Mouse (Mus musculus): ENCODE data around the gene Zfp710. TPM values are rescaled to one million over a fixed set of nuclear protein-coding genes. Genes with fewer than 3 reads are reported as not detected.

The Zfp710 gene
- polyA plus RNA-seq, 1 experiment from 2014 or later, result 7.3 TPM

DNA sequence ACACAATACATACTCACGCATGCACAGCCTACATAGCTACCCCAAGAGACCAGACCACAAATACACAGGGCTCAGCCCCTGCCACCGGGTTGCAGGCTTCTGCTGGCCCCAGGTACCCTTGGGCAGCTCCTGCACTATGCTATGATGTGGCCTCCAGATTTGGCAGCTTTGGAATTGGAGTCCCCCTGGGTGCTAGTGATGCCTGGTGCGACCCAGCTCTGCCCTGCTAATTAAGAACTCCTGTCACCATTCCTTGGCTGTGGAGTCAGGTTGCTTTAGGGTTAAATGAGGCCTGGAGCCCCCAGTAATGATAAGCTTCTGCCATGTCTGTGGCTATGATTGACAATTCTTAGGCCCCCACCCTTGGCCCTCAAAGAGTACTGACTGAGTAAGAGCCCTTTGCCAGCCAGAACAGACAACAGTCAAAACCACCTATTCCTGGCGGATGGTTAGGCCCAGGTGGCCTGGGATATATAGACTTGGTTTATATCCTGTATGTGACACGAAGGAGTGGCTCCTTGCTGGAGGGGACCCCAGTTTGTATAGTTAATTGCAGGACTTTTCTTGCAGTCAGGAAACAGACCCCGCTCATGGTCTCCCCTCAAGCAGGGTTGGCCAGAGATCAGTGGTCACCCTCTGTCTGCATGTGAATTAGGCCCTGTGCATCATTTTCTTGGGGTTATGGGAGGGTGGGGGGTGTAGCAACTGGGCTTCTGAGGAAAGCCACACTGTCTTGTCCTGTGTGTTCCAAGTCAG lies 52.5 kb downstream of the Zfp710 start:
- DNase-seq (ENCODE audit: low spot score), result no peak

DNA sequence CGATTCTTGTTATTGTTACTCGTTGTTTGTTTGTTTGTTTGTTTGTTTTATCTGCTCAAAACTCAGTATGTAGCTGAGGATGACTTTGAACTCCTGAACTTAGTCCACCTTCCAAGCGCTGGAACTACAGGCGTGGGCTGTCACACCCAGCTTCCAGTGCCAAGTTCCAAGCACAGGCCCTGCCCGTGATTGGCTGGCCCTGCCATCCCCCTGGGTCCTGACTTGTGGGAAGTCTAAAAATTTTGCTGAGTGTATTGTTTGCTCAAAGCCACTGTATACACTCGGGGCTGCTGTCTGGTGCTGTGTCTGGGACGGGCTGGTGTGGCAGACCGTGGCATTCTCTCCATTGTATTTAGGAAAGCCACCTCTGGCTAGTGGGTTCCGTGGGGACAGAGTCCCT lies 53.2 kb downstream of the Zfp710 start:
- DNase-seq (ENCODE audit: low spot score), result no peak

DNA sequence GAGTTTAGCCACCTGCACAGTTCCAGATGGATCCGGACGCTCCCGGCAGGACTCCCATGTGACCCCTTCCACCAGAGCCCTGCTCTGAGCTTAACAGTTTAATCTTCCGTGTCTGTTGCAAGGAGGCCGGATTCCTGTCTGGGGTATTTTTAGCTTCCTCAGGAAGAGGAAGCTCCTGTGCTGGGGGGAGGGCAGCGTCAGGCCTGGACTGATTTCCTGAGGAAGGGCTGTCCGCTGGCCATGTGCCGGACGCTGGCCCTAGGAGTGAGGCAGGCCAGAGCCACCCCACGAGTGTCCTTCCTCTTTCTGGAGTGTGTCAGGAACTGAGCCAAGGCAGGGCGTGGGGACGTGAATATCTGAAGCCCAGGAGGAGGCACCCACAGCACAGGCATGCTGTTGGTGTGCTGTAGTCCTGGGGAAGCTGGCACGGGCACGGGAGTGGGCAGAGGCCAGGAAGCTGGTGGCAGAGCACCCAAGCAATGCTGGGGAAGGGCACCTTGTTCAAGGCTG lies 54.2 kb downstream of the Zfp710 start:
- no peak for DNase-seq (ENCODE audit: low spot score)

DNA sequence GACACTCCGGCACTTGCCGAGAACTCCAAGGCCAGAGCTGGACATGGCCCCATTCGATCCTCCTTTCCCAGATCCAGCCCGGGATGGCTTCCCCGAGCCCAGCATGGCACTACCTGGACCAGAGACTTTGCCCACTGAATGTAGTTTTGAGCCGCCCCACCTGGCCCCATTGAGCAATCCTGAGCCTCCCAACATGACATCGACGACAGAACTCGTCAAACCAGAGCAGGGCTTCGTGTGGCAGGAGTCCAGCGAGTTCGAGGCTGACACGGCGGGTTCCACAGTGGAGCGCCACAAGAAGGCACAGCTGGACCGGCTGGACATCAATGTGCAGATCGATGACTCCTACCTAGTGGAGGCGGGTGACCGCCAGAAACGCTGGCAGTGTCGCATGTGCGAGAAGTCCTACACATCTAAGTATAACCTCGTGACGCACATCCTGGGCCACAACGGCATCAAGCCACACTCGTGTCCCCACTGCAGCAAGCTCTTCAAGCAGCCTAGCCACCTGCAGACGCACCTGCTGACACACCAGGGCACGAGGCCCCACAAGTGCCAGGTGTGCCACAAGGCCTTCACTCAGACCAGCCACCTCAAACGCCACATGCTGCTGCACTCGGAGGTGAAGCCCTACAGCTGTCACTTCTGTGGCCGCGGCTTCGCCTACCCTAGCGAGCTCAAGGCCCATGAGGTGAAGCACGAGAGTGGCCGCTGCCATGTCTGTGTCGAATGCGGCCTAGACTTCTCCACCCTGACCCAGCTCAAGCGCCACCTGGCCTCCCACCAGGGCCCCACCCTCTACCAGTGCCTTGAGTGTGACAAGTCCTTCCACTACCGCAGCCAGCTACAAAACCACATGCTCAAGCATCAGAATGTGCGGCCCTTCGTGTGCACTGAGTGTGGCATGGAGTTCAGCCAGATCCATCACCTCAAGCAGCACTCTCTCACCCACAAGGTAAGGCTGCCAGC lies 57.3 kb downstream of the Zfp710 start:
- no peak for DNase-seq (ENCODE audit: low spot score)

DNA sequence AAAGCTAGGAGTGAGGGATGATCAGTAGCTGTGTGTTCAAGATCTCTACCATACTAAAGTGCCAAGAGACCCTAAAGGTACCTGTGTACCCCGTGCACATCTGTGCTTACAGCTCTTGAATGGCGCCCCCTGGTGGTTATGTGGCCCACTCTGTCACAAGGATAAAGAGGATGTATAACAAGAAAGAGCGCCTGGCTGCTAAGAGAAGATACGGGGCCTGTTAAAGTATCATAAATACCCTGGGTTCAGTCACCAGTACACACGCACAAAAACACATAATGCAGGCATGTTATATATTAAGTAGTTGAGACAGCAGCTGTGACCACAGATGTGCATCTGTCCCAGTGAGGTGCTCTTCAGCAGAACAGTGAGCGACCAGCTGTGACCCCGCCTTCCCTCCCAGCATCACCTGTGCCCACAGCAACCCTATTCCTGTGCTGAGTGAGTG lies 59.9 kb downstream of the Zfp710 start:
- peak; percentile 90 for DNase-seq (ENCODE audit: low spot score)

DNA sequence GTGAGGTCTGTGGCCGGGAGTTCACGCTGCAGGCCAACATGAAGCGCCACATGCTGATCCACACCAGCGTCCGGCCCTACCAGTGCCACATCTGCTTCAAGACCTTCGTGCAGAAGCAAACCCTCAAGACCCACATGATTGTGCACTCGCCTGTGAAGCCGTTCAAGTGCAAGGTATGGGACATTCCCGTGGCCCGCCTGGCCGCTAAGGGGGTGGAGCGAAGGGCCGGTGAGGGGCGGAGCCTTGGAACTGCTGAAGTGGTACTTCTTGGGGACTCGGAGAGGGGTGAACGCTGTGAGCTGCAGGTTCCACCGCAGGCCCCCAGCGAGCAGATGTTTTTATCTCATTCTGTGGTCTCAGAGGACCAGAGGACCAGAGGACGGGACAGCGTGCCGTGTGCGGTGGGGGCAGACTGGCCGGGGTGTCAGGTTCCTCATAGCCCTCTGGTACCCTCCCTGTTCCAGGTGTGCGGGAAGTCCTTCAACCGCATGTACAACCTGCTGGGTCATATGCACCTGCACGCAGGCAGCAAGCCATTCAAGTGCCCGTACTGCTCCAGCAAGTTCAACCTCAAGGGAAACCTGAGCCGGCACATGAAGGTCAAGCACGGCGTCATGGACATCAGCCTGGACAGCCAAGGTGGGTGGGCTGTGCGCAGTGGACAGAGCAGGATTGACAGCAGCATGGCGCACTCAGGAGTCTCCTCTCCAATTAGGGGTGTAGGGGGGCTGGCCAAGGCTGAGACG lies 61.5 kb downstream of the Zfp710 start:
- DNase-seq (ENCODE audit: low spot score), result no peak

DNA sequence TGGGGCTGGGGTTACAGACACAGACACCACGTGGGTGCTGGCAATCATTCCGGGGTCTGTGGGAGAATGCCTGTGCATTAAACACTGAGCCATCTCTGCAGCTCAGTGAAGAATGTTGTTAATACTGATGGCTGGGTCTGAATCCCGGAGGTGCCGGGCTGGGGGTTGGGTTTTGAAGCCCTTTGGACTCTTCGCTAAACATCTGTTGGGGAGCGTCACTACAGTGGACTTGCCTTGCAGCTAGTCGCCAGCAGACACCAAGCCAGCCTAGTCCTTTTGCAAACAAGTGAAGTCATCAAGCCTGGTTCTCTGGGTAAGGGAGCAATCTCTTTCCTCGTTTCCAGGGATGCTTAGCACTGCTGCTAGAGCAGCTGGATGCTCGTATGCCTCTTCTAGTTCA lies 63.6 kb downstream of the Zfp710 start:
- DNase-seq (ENCODE audit: low spot score), result no peak

DNA sequence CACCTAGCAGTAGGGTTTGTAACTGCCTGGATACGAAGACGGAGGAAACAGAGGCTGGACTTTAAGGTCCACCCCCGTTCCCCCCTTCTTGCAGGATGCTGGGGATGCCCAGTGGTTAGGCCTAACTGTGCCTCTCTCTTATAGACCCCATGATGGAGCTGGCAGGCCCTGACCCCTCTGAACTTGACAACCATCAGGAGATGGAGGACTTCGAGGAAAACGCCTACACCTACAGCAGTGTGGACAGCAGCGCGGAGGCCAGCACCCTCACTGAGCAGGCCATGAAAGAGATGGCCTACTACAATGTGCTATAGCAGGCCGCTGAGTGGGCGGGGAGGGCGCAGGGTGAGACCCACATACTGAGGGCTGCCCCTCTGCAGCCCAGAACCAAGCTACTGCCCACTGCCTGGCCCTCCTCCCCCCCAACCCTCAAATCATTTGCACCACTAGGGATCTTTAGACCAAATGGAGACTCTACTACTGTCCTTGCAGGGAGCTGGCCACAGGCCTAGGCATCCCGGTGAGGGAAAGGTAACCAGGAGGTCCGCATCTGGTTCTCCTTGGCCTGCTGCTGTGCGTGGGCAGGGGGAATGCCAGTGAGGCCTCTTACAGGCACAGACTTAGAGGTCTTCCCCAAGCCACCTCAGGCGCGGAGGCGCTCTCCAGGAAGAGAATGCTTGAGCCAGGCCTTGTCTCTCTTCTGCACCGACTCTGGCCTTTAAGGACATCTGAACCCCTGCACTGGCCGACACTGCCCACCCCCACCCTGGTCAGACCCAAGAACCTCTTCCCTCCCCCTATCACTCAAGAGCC lies 65.8 kb downstream of the Zfp710 start:
- DNase-seq (ENCODE audit: low spot score), result no peak

DNA sequence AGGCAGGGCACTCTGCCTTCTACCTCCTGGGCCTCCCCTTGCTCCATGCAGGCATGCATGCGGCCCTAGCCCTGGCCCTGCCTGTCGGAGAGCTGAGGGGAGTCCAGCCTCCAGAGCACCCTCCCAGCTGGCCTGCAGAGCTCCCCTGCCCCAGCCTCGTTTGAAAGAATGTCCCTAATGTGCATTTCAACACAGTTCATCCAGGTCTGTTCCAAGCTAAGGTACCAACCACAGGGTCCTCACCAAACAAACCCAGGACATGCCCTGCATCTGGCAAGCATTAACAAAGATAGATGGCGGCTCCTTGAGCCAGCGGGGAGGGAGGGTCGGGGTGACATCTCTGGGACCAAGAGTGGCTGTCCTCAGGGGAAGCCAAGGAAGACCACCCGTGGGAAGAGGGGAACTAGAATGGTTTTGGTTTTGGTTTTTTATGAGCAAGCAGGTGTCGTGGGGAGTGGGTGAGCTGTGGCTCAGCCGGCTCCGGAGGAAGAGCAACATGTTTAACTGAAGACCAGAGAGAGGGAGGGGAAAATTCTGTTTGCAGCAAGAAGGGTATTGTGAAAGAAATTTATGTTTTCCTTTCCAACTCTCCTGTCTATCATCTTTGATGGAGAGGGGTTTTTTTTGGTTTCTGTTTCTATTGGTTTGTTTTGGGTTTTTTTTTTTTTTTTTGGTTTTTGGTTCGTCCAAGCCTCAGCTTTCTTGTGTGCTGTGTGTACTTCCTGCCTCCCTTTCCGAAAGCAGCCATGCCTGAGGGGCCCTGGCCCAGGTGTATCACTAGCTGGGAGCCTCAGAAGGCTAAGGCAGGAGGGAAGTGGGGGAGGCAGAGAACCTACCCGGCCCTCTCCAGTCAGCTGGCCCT lies 66.6 kb downstream of the Zfp710 start:
- peak; percentile 83 for DNase-seq (ENCODE audit: low spot score)

DNA sequence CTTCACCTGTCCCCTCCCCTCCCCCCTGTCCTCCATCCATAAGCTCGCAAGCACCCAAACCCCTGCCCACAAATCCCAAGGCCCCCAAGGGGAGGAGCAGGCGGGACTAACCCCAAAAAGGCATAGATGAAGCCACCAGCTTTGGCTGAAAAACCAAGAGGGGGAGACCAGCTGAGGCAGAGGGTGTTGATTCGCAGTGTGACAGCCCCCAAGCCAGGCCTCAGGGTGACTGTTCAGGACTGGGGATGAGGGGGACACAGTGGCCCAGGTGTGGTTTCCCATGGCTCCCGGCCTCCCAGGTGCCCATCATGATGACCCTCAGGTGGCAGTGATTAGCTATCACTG lies 67.2 kb downstream of the Zfp710 start:
- DNase-seq (ENCODE audit: low spot score), result no peak

DNA sequence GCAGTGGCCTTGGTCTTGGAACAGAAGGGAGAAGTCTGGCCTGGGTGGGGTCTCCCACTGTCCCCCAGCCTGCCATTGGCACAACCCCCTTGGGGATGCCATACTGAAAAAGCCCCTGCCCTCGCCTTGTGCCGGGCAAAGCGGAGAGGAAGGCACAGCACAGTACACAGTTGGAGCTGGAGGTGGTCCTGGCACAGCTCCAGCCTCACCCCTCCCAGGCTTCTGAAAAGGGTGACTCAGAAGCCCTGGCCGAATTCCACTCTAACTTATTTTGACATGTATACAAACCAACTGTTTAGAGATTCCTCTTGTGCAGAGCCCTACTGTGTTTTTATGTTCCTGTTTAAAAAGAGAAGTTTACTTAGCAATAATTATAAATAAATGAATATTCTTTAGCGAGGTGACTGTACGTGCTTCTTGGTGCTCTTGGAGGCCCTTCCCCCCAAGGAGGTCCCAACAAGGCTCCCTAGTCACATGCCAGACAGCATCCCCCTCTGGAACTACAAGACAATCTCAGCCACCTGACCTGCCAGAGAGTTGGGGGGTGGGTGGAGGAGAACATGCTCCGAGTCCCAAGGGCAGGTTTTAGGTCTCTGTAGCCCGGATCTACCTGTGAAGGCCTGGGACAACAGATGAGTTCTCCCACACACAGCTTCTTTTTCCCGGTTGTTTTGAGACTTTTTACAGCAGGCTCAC lies 67.9 kb downstream of the Zfp710 start:
- DNase-seq (ENCODE audit: low spot score), result no peak

DNA sequence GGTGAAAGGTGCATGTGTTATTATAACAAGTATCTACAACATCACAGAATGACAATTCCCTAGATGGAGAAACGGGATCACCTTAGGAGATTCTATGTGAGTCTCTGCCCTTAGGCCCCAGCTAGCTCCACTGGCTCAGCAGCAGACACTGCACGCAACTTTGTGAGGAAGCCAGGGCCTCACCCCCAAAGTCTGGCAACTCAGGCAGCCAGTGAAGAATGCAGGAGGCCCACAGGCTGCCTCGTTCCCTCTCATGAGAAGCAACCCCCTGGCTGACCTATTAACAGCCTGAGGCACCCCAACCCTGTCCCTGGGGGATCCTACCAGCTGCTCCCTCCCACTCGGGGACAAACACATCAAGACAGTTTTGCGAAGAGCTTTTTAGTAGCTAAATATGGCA lies 69.9 kb downstream of the Zfp710 start:
- no peak for DNase-seq (ENCODE audit: low spot score)

DNA sequence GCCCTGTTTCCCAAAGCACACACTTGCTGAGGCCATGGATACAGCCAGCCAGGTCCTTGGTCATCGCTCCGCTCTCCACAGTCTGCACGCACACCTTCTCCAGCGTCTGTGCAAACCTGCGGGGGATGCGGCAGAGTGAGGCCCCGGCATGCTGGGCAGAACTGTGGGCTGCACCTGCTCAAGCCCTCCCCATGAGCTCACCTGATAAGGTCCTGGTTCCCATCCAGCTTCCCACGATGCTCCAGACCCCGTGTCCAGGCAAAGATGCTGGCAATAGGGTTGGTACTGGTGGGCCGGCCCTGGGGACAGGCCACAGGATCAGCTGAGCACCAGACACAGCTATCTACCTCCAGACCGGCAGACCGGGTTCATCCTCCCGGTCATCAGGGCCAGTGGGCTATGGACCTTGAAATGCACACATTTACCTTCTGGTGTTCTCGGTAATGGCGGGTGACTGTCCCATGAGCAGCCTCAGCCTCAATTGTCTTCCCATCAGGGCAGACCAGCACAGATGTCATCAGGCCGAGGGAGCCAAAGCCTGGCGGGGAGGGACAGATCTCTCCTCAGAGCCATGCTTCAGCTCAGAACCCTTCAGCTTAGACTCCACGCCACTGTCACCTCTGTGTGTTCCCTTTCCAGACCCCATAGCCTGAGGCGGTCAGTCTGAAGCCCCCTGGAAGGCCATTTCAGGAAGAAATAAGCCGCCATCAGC lies 71.1 kb downstream of the Zfp710 start:
- DNase-seq (ENCODE audit: low spot score), result no peak

DNA sequence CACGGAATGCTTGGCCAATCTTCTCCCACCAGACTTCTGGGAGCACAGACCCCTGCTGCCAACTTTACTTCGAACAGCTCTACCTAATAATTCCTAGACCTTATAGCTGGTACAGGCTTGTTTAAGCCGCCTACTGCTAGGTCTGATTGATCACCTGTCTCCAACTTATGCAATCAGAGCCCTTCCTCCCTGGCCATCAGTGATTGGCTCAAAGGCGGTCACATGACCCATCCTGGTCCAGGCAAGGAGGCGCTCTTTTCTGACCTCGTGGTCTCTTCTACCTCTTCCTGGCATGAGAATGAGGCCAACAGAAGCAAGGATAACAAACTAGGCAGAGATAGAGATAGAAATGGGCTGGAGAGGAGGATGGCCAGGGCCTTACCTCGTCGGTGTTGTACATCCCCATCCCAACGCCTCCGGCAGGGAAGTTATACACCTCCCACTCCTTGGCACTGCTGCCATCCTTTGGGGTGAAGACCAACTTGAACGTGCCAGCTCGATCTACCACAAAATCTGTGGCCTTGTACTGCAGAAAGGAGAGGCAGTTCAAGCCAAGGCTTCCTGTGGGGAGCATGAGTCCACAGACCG lies 73.9 kb downstream of the Zfp710 start:
- DNase-seq (ENCODE audit: low spot score), result no peak

DNA sequence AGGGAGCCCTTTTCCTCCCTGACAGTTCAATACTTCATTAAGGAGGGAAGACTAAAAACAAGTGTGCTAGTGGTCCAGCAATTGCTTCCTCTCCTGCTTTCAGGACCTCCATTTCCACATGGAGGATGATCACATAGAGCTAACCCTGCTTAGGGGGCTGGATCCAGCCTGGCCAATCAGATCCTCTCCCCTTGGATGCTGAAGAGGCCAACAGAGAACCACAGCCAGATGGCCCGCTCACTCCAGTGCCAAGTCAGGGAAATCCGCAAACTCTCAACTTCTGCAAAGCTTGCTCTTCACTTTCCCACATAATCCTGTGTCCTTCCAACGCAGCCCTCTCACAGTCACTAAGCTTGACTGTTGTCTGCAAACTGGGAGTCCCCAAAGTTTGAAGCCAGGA lies 78.7 kb downstream of the Zfp710 start:
- DNase-seq (ENCODE audit: low spot score), result no peak

DNA sequence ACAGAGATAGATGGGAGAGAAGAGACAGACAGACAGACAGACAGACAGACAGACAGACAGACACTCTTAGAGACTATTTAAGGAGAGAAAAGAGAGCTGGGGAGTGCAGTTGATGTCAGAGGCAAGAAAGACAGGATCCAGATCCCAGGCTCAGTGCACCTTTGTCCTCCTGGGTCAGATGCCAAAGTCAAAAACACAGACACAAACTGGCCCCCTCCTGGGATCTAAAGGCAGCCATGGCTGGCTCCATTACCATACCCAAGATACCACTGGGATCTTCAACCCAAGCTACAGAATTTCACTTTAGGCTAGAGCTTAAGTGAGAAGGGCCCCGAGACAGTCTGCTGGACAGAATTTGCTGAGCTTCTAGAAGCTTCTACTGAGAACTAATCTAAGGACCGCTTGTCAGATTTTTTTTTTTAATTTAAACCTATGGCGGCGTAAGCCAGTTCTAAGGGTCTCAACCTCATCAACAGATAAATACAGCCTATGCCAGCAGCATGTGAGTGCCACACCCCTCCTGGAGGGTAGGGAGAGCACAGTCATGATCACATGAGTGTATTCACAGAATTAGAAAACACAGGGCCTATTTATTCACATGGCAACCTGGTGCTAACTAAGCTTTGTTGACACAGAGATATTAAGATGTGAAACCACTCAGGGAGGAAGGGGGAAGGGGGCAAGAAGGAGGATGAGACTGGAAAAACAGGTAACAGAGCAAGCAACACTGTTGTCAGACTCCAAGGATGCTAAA lies 81.2 kb downstream of the Zfp710 start:
- no peak for DNase-seq (ENCODE audit: low spot score)

DNA sequence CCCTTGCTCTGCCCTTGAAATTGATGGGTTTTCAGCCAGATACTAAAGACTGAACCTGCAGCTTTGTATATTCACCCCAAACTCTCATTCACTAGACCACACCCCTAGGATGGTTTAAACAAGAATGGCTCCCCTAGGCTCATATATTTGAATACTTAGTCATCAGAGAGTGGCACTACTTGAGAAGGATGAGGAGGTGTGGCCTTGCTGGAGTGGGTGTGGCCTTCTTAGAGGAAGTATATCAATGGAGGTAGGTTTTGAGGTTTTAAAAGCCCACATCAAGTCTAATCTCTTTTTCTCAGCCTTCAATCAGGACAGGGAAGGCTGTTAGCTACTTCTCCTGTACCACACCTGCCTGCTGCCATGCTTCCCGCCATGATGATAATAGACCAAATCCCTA lies 81.8 kb downstream of the Zfp710 start:
- no peak for DNase-seq (ENCODE audit: low spot score)

Measured in thymus, postnatal 0 days (tissue).